In the genomic region with DNA sequence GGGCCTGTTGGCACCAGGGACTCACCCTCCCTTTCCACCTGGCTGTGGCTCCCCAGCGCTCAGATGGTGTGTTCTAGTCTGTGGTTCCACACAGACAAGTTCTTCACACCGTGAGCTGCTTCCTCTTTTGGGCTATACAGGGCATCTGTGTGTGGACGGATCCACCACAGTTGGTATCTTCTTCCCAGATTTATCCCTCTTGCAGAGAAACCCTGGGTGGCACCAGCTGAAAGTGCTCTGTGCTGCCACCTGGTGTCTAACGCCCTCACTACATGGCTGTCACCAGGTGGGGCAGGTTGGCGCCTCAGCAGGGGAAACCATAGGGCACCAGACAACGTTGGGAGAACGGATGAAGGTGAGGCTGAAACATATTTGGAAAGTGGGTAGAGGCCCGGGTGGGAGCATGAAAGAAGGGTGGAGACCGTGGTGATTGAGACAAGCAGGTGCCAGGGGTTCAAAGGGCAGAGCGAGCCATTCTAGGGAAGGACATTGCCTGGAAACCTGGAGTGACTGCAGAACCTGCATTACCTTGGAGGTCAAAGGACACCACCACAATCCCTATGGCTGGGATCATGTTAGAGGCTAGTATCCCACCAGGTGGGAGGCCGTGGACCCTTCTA, we compare ENCODE assay signal across 8 mouse cellular contexts. TPM values are rescaled to one million over a fixed set of nuclear protein-coding genes. Genes with fewer than 3 reads are reported as not detected.
A peak's percentile ranks its signal among the peaks of the same experiment; 100 is the strongest.
DNase-seq lines count a peak whose midpoint lies in the region; ATAC-seq lines count a peak whose summit lies in the region.

No protein-coding gene starts in this region.

- H3K9ac ChIP-seq in liver, embryonic 16.5 days (ENCODE audit: low read depth, low read length) = no peak overlapping the region

- WGBS in embryonic facial prominence, embryonic 10.5 days = 24% methylated on average over 11 of the region's 11 CpGs
- 17% methylated on average over 11 of the region's 11 CpGs for WGBS in liver, embryonic 16.5 days (ENCODE audit: insufficient replicate concordance)

- H3K4me3 ChIP-seq in embryonic facial prominence, embryonic 10.5 days = no peak overlapping the region
- no peak overlapping the region for H3K4me3 ChIP-seq in liver, embryonic 16.5 days (ENCODE audit: low read depth, low read length)

- no peak overlapping the region for H3K4me2 ChIP-seq in liver, embryonic 16.5 days (ENCODE audit: low read depth, low read length)

- peak; percentile 39 for ATAC-seq in liver, embryonic 16.5 days (ENCODE audit: low read depth)

- H3K27ac ChIP-seq in embryonic facial prominence, embryonic 10.5 days (replicated peaks) = no peak overlapping the region
- H3K27ac ChIP-seq in liver, embryonic 16.5 days (ENCODE audit: low read length) = no peak overlapping the region

- DNase-seq in CD4-positive, CD25-positive, alpha-beta regulatory T cell, adult 2 months (ENCODE audit: low read depth, low spot score) = peak; percentile 88
- peak; percentile 90 for DNase-seq in adrenal gland, postnatal 14 days
- peak; percentile 83 for DNase-seq in embryonic facial prominence, embryonic 10.5 days (ENCODE audit: low spot score)
- peak; percentile 72 for DNase-seq in heart, adult 8-10 months (ENCODE audit: low spot score)
- peak; percentile 86 to 92 for DNase-seq in kidney, postnatal 25 days
- DNase-seq in ovary, postnatal 14 days (ENCODE audit: low spot score) = peak; percentile 81
- peak; percentile 80 for DNase-seq in thymus, postnatal 0 days (ENCODE audit: low spot score)

- H3K36me3 ChIP-seq in embryonic facial prominence, embryonic 10.5 days (replicated peaks) = peaks cover 12% of the 10 kb centered on the region; the same call in 1 of the 2 replicates
- H3K36me3 ChIP-seq in liver, embryonic 16.5 days (ENCODE audit: control insufficient read depth, insufficient read depth) = no peaks in the 10 kb centered on the region

- H3K4me1 ChIP-seq in embryonic facial prominence, embryonic 10.5 days = peaks cover 50% of the 10 kb centered on the region
- no peaks in the 10 kb centered on the region for H3K4me1 ChIP-seq in liver, embryonic 16.5 days (ENCODE audit: control insufficient read depth, low read depth, low read length)

- peaks cover 28% of the 10 kb centered on the region for H3K27me3 ChIP-seq in embryonic facial prominence, embryonic 10.5 days (replicated peaks; ENCODE audit: low read depth, poor library complexity, severe bottlenecking)
- H3K27me3 ChIP-seq in liver, embryonic 16.5 days (ENCODE audit: control insufficient read depth, insufficient read depth, low read depth, low read length) = peaks cover 7% of the 10 kb centered on the region; the same call in 1 of the 2 replicates

- no peaks in the 10 kb centered on the region for H3K9me3 ChIP-seq in embryonic facial prominence, embryonic 10.5 days
- H3K9me3 ChIP-seq in liver, embryonic 16.5 days (replicated peaks; ENCODE audit: control insufficient read depth, low read length) = no peaks in the 10 kb centered on the region

RNA-seq across cellular contexts. Expression of a gene that starts 12.0 kb away (rescaled TPM):
- 4.0 and 9.1 TPM in 2 replicates for total RNA-seq in adrenal gland, postnatal 14 days (2021)
- polyA plus RNA-seq in embryonic facial prominence, embryonic 10.5 days (2016; fragmentation: Nextera tagmentation; extraction: Ambion mirVana) = 0.23 and 0.24 TPM in 2 replicates
- total RNA-seq in heart, adult 8-10 months (2022) = 1 to 10 TPM in 3 of 4 experiments, under 1 TPM in 1; 0.91 to 2.3 (median 1.7) TPM
- polyA plus RNA-seq in liver, embryonic 16.5 days (2015; fragmentation: Nextera tagmentation; extraction: Ambion mirVana) = 9.4 and 10.2 TPM in 2 replicates
- 2.6 and 2.8 TPM in 2 replicates for polyA plus RNA-seq in thymus, postnatal 0 days (2015; fragmentation: Nextera tagmentation; extraction: Ambion mirVana)
